Mouse (Mus musculus) erythroblast, embryonic 14.5 days (primary cell): Measurements from ENCODE around the gene Polrmt. TPM values are rescaled to one million over a fixed set of nuclear protein-coding genes. Genes with fewer than 3 reads are reported as not detected.

Source experiments
- H3K27me3 ChIP-seq: 2 replicates; pipeline ENCODE4 v1.6.1; 2012; ENCODE audit warnings: inconsistent platforms; ENCODE audit not compliant: control insufficient read depth
- H3K36me3 ChIP-seq: 2 replicates; pipeline ENCODE4 v1.6.1; 2012; ENCODE audit warnings: mild to moderate bottlenecking, inconsistent platforms; ENCODE audit not compliant: control insufficient read depth
- H3K4me1 ChIP-seq: 2 replicates; pipeline ENCODE4 v1.6.1; 2012; ENCODE audit warnings: inconsistent platforms; ENCODE audit not compliant: control insufficient read depth
- H3K4me3 ChIP-seq: replicated peaks from 2 replicates; pipeline ENCODE3; 2012; ENCODE audit warnings: moderate library complexity, mild to moderate bottlenecking, inconsistent platforms
- H3K9me3 ChIP-seq: 2 replicates; pipeline ENCODE4 v1.6.1; 2012; ENCODE audit warnings: low read length, inconsistent platforms, mixed read lengths; ENCODE audit not compliant: control insufficient read depth
- GATA1 ChIP-seq: IDR thresholded peaks from 2 replicates; pipeline ENCODE4 v1.6.1; 2012; ENCODE audit warnings: low read length, inconsistent platforms, mixed read lengths
- TAL1 ChIP-seq: IDR thresholded peaks from 3 replicates; pipeline ENCODE4 v1.6.1; 2012; ENCODE audit warnings: low read length, inconsistent platforms, mixed read lengths
- polyA plus RNA-seq: library from polyadenylated mRNA; stranded (reverse); fragments of >175 nt; gene quantifications from 2 replicates; pipeline ENCODE4 v1.2.3, GENCODE M21; 2012

Polrmt gene
- polyA plus RNA-seq, 1 experiment = 2.5 TPM

DNA sequence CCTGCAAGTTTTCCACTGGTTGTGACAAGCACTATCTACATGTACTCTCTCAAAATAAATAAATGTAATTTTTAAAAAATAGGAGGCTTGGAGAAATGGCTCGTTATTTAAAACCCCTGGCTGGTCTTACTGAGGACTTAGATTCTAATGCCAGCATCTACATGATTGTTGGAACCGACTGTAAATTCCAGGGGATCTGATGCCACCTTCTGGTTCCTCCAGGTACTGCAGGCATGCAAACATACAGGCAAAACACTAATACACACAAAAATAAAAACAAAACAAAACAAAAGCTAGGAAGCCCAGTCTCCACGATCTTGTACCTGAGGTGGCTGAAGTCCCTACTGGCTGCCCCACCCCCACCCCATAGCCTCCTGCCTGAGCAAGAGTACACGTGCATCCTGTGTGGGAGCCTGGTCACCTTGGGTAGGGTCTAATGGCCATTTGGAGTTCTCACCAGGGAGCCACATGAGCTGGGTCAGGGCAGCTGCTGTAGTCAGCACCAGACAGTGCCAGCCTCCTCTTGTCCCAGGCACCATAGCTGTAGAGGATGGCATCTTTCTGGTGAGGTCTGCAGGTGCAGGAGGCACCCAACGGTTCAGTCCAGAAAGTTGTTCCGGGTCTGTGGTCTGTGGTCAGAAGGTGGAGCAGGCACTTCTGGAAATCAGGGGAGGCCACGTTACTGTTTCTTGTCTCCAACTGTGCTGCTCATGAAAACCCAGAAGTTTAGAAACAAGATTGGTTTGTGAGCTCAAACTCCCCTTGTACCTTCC lies 42.2 kb upstream of the Polrmt start:
- no peak for TF ChIP-seq GATA1
- no peak for TF ChIP-seq TAL1
- Histone ChIP-seq H3K4me3 (no peak overlapping the region), H3K4me1 (peaks cover 7% of the 10 kb centered on the region), H3K27me3 (peaks cover 16% of the 10 kb centered on the region), H3K9me3 (no peaks in the 10 kb centered on the region), H3K36me3 (no peaks in the 10 kb centered on the region)

GRCm38 (mm10) chr10:79783920-79784800 lies 37.8 kb upstream of the Polrmt start:
- H3K36me3 ChIP-seq = no peaks in the 10 kb centered on the region
- TF ChIP-seq TAL1 (no peak), GATA1 (no peak)
- peaks cover 24% of the 10 kb centered on the region for H3K4me1 ChIP-seq
- peaks cover 5% of the 10 kb centered on the region; the same call in 1 of the 2 replicates for H3K9me3 ChIP-seq
- peaks cover 28% of the 10 kb centered on the region for H3K27me3 ChIP-seq
- H3K4me3 ChIP-seq = no peak overlapping the region

DNA sequence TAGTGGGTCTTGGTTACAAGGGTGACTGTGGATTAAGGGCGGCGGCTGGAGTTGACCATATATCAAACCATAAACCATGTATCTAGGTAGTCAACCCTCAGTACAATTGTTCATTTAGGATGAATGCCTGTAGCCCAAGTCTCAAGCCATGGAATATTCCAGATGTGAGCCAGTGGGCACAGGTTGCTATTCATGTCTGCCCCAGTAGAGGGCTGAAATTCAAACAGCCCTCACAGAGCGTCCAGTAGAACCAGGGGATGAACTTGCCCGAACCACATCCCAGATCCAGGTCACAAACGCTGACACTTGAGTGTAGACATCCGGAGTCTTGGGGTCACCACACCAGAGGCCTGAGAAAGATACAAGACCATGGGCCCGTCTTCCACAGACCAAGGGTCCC lies 36.7 kb upstream of the Polrmt start:
- H3K36me3 ChIP-seq = no peaks in the 10 kb centered on the region
- H3K9me3 ChIP-seq = peaks cover 5% of the 10 kb centered on the region; the same call in 1 of the 2 replicates
- TF ChIP-seq TAL1 = no peak
- no peak overlapping the region for H3K4me3 ChIP-seq
- H3K4me1 ChIP-seq = peaks cover 24% of the 10 kb centered on the region
- peaks cover 39% of the 10 kb centered on the region for H3K27me3 ChIP-seq

- H3K4me3 ChIP-seq = no peak overlapping the region
- TF ChIP-seq GATA1 (no peak), TAL1 (no peak)
- H3K36me3 ChIP-seq = no peaks in the 10 kb centered on the region
- peaks cover 27% of the 10 kb centered on the region for H3K4me1 ChIP-seq
- H3K9me3 ChIP-seq = peaks cover 5% of the 10 kb centered on the region; the same call in 1 of the 2 replicates
- peaks cover 50% of the 10 kb centered on the region for H3K27me3 ChIP-seq
Measured at GRCm38 (mm10) chr10:79781956-79782355, 35.6 kb upstream of the Polrmt start.

- Histone ChIP-seq H3K36me3 (no peaks in the 10 kb centered on the region), H3K4me3 (peak overlapping the region; percentile 54), H3K9me3 (peaks cover 5% of the 10 kb centered on the region; the same call in 1 of the 2 replicates), H3K27me3 (peaks cover 58% of the 10 kb centered on the region), H3K4me1 (peaks cover 27% of the 10 kb centered on the region)
- TF ChIP-seq TAL1 (no peak), GATA1 (no peak)
Measured at GRCm38 (mm10) chr10:79781139-79781538, 34.8 kb upstream of the Polrmt start.

DNA sequence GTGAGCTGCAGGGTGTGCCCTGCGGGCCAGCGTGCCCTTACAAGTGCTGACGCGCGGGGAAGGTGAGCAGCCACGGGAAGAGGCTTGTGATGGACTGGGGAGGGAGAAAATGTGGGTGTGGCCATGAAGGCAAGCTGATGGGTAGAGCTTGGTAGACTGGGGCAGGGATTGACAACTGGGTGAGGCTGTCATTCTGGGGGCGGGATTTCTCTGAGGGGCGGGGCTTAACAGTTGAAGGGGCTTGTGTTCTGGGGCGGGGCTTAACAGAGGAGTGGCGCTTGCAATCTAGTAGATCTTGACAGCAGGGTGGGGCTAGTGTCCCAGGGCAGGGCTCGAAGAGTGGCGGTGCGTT lies 34.3 kb upstream of the Polrmt start:
- Histone ChIP-seq H3K4me3 (peak overlapping the region; percentile 54), H3K36me3 (no peaks in the 10 kb centered on the region), H3K27me3 (peaks cover 60% of the 10 kb centered on the region), H3K9me3 (peaks cover 5% of the 10 kb centered on the region; the same call in 1 of the 2 replicates), H3K4me1 (peaks cover 27% of the 10 kb centered on the region)
- no peak for TF ChIP-seq TAL1
- no peak for TF ChIP-seq GATA1

DNA sequence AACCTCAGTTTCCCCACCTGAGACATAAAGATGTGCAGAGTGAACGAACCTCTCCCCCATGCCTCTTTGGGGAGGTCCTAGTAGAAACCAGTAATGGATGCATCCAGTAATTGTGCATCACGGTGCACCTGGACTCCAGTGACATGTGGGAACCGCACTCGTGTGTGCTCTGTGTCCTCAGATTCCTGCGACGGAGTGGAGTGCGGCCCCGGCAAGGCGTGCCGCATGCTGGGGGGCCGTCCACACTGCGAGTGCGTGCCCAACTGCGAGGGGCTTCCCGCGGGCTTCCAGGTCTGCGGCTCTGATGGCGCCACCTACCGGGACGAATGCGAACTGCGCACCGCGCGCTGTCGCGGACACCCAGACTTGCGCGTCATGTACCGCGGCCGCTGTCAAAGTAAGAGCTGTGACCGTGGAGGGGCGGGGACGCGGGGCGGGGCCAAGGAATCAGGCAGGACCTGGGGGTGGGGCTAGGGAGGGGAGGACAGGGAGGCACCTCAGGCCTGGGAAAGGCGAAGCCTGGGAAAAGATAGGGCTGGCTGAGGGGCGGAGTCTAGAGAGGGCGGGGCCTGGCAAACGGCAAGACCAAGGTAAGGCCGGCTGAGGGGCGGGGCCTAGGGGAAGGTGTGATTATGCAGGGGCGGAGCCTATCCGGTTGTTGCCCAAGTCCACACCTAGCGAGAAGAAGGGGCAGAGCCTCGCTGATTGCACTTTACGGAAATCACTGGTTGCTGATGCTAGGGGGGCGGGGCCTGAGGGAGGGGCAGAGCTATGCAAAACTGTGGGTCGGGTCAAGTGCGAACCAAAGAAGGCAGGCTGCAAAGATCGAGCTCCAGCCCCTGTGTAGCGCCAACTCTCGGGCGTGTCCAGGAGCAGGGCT lies 33.6 kb upstream of the Polrmt start:
- Histone ChIP-seq H3K27me3 (peaks cover 60% of the 10 kb centered on the region), H3K9me3 (peaks cover 10% of the 10 kb centered on the region), H3K36me3 (no peaks in the 10 kb centered on the region), H3K4me1 (peaks cover 27% of the 10 kb centered on the region), H3K4me3 (peak overlapping the region; percentile 54)
- no peak for TF ChIP-seq GATA1
- TF ChIP-seq TAL1 = no peak

DNA sequence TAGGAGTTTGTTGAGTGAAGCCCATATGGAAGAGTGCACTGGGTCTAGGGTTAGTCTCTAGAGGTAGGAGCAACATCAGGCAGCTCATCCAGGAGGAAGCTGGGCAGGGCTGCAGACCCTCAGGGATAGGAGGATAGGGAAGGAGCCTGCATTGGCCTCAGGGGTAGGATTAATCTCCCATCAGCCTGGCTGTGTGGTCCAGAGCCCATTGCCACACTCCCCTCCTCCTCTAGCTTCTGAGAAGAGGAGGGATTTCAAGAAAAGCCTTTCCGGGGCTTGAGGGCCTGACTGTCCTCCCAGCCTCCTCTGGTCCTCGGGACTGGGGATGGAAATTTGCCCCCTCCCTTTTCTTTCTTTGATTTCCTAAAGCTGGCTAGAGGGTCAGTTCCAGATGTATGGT lies 32.8 kb upstream of the Polrmt start:
- TF ChIP-seq GATA1 = no peak
- TF ChIP-seq TAL1 = no peak
- Histone ChIP-seq H3K4me3 (no peak overlapping the region), H3K36me3 (no peaks in the 10 kb centered on the region), H3K4me1 (peaks cover 27% of the 10 kb centered on the region), H3K27me3 (peaks cover 54% of the 10 kb centered on the region), H3K9me3 (peaks cover 14% of the 10 kb centered on the region)

DNA sequence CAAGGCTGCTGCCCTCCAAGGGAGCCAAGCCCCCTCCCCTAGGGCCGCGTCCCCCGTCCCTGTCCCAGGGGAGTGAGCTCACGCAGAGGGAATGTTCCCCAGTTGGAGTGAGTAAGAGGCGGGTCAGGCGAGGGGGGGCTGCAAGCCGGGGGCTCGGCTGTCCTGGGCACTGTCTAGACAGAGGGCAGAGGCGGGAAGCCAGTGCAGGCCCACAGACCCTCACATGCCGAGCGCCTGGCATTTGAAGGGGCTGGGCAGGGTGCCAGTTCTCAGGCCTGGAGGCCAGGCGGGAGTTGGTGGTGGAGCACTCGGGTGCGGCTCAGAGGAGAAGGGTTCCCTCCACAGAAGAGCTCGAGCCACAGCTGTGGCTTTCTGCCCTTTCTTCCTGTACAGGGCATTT lies 31.6 kb upstream of the Polrmt start:
- no peak overlapping the region for H3K4me3 ChIP-seq
- peaks cover 14% of the 10 kb centered on the region for H3K9me3 ChIP-seq
- peaks cover 53% of the 10 kb centered on the region for H3K27me3 ChIP-seq
- H3K4me1 ChIP-seq = peaks cover 27% of the 10 kb centered on the region
- TF ChIP-seq TAL1 = no peak
- TF ChIP-seq GATA1 = no peak
- H3K36me3 ChIP-seq = no peaks in the 10 kb centered on the region
